Mouse (Mus musculus) Patski (cell line): ENCODE data around the gene Jmjd1c. TPM values are rescaled to one million over a fixed set of nuclear protein-coding genes. Genes with fewer than 3 reads are reported as not detected.

Experiments
- ATAC-seq: fragments of 100-300 bp; one replicate; pipeline ENCODE4 v1.8.0; 2021
- CTCF ChIA-PET: fragments of 350-600 bp; sonication (Branson Sonifier 250); formaldehyde crosslinking; loops from one replicate; lab custom pipeline; 2022; ENCODE audit warnings: inconsistent platforms; lab: Charles Lee
- POLR2A ChIA-PET: fragments of 350-600 bp; sonication (Branson Sonifier 250); formaldehyde crosslinking; loops from one replicate; lab custom pipeline; 2022; ENCODE audit warnings: antibody characterized with exemption, inconsistent platforms; lab: Charles Lee
- DNase-seq: peaks from one replicate; pipeline ENCODE4 v3.0.0-alpha.2; 2011; ENCODE audit warnings: low read depth, low spot score
- H3K27me3 ChIP-seq: fragments of 371-371 bp; one replicate; pipeline ENCODE4 v1.5.1; 2021
- CTCF ChIP-seq: fragments of 100-300 bp; IDR thresholded peaks from one replicate; pipeline ENCODE4 v1.5.1; 2021
- in situ Hi-C: fragments of 300-500 bp; cut with MboI; formaldehyde crosslinking; loops from 3 replicates; pipeline ENCODE4 v1.11.1; 2018; ENCODE audit warnings: low pct_unique_long_range_greater_than_20kb, mixed read lengths
- polyA plus RNA-seq: library from polyadenylated mRNA; unstranded; gene quantifications from one replicate; pipeline ENCODE4 v1.2.3, GENCODE M21; 2021

The Jmjd1c gene
- 26.1 TPM for polyA plus RNA-seq

GRCm38 (mm10) chr10:67095798-67096620, at the start of gene Jmjd1c:
Gene Jmjd1c, plus strand, starts transcription at chr10:67096125.
- DNase-seq, result no peak
- POLR2A ChIA-PET, result interaction anchor here (0.6 to 1.8 kb wide), 2 partner anchors 175 to 180 kb away, joined by 3 to 9 read pairs; no protein-coding TSS in a partner anchor

GRCm38 (mm10) chr10:67047712-67048645, 47.9 kb upstream of the Jmjd1c start:
- ATAC-seq (no peak), DNase-seq (no peak)
- no peaks in the 10 kb centered on the region for H3K27me3 ChIP-seq
- CTCF ChIA-PET, result interaction anchor here (1.6 kb wide), 1 partner anchor 13 kb away, joined by 3 read pairs; no protein-coding TSS in a partner anchor
- no peak for TF ChIP-seq CTCF
- POLR2A ChIA-PET, result no interaction called here
- in situ Hi-C loops, result no loop called here

More at GRCm38 (mm10) chr10:67095798-67096620, at the start of gene Jmjd1c:
- ATAC-seq, result peak; percentile 35
- in situ Hi-C loops, result loop anchor here (5.0 kb wide), 1 partner anchor 91 kb away; no protein-coding TSS in a partner anchor
- TF ChIP-seq CTCF, result no peak
- no peaks in the 10 kb centered on the region for H3K27me3 ChIP-seq
- CTCF ChIA-PET, result interaction anchor here (1.0 kb wide), 1 partner anchor 14 kb away, joined by 4 read pairs; no protein-coding TSS in a partner anchor

GRCm38 (mm10) chr10:67048871-67049615, 46.9 kb upstream of the Jmjd1c start:
- no peaks in the 10 kb centered on the region for H3K27me3 ChIP-seq
- ChIA-PET POLR2A (no interaction called here), CTCF (interaction anchor here (1.6 kb wide), 1 partner anchor 14 kb away, joined by 3 read pairs; no protein-coding TSS in a partner anchor)
- DNase-seq (no peak), ATAC-seq (no peak)
- no peak for TF ChIP-seq CTCF
- in situ Hi-C loops, result no loop called here

- ATAC-seq (no peak), DNase-seq (no peak)
- CTCF ChIA-PET, result no interaction called here
- POLR2A ChIA-PET, result no interaction called here
- TF ChIP-seq CTCF, result no peak
- no peaks in the 10 kb centered on the region for H3K27me3 ChIP-seq
- in situ Hi-C loops, result no loop called here
These were observed 46.3 kb upstream of the Jmjd1c start for GRCm38 (mm10) chr10:67049621-67050020.

- ATAC-seq, result no peak
- no peak for DNase-seq
- no peak for TF ChIP-seq CTCF
- H3K27me3 ChIP-seq, result no peaks in the 10 kb centered on the region
- ChIA-PET POLR2A (no interaction called here), CTCF (no interaction called here)
- in situ Hi-C loops, result no loop called here
These were observed 45.2 kb upstream of the Jmjd1c start for GRCm38 (mm10) chr10:67050766-67051165.

GRCm38 (mm10) chr10:67051466-67051865, 44.5 kb upstream of the Jmjd1c start:
- no peak for DNase-seq
- ChIA-PET POLR2A (no interaction called here), CTCF (no interaction called here)
- TF ChIP-seq CTCF, result no peak
- in situ Hi-C loops, result no loop called here
- no peaks in the 10 kb centered on the region for H3K27me3 ChIP-seq
- ATAC-seq, result no peak

- CTCF ChIA-PET, result no interaction called here
- ATAC-seq, result no peak
- in situ Hi-C loops, result no loop called here
- TF ChIP-seq CTCF, result no peak
- POLR2A ChIA-PET, result no interaction called here
- DNase-seq, result no peak
- H3K27me3 ChIP-seq, result no peaks in the 10 kb centered on the region
These were observed 43.5 kb upstream of the Jmjd1c start for GRCm38 (mm10) chr10:67052429-67052828.

GRCm38 (mm10) chr10:67053475-67053874, 42.5 kb upstream of the Jmjd1c start:
- no peak for DNase-seq
- POLR2A ChIA-PET, result interaction anchor here (0.7 kb wide), 1 partner anchor 44 kb away, joined by 4 read pairs; no protein-coding TSS in a partner anchor
- no peak for TF ChIP-seq CTCF

GRCm38 (mm10) chr10:67055867-67056856, 39.8 kb upstream of the Jmjd1c start:
- ATAC-seq, result no peak
- DNase-seq, result no peak
- in situ Hi-C loops, result no loop called here

More at GRCm38 (mm10) chr10:67053475-67053874, 42.5 kb upstream of the Jmjd1c start:
- CTCF ChIA-PET, result no interaction called here
- ATAC-seq, result no peak
- H3K27me3 ChIP-seq, result no peaks in the 10 kb centered on the region
- in situ Hi-C loops, result no loop called here

More at GRCm38 (mm10) chr10:67055867-67056856, 39.8 kb upstream of the Jmjd1c start:
- POLR2A ChIA-PET, result no interaction called here
- TF ChIP-seq CTCF, result no peak
- H3K27me3 ChIP-seq, result no peaks in the 10 kb centered on the region
- CTCF ChIA-PET, result no interaction called here
